Mouse (Mus musculus) liver, embryonic 11.5 days (tissue): ENCODE data around the gene Ifitm3. TPM values are rescaled to one million over a fixed set of nuclear protein-coding genes. Genes with fewer than 3 reads are reported as not detected.
A peak's percentile ranks its signal among the peaks of the same experiment; 100 is the strongest.

ENCODE experiments used
- ATAC-seq: fragments of 200-750 bp; cut with Nextera tagmentation; replicated peaks from 2 replicates; pipeline ENCODE4 v1.8.0; 2017; ENCODE audit warnings: moderate number of reproducible peaks, mild to moderate bottlenecking, moderate TSS enrichment, moderate library complexity; ENCODE audit not compliant: low FRiP score
- DNase-seq: peaks from one replicate; pipeline ENCODE4 v3.0.0-alpha.2; 2017; ENCODE audit warnings: low spot score
- H3K27ac ChIP-seq: fragments of 300-500 bp; sonication (generic); 2 replicates; pipeline ENCODE4 v1.5.1; 2014; ENCODE audit warnings: mild to moderate bottlenecking, low read depth, low read length, control low read depth
- H3K27me3 ChIP-seq: fragments of 300-500 bp; sonication (generic); replicated peaks from 2 replicates; pipeline ENCODE4 v1.6.1; 2014; ENCODE audit warnings: low read length, mixed read lengths; ENCODE audit not compliant: control insufficient read depth, insufficient read depth
- H3K36me3 ChIP-seq: fragments of 300-500 bp; sonication (generic); 2 replicates; pipeline ENCODE4 v1.6.1; 2014; ENCODE audit warnings: mild to moderate bottlenecking, low read length, moderate library complexity, mixed read lengths; ENCODE audit not compliant: control insufficient read depth, insufficient read depth
- H3K4me1 ChIP-seq: fragments of 300-500 bp; sonication (generic); replicated peaks from 2 replicates; pipeline ENCODE4 v1.6.1; 2014; ENCODE audit warnings: low read length, mixed read lengths; ENCODE audit not compliant: control insufficient read depth, insufficient read depth
- H3K4me2 ChIP-seq: fragments of 300-500 bp; sonication (generic); 2 replicates; pipeline ENCODE4 v1.6.1; 2014; ENCODE audit warnings: mild to moderate bottlenecking, control low read depth, moderate library complexity
- H3K4me3 ChIP-seq: fragments of 300-500 bp; sonication (generic); 2 replicates; pipeline ENCODE4 v1.5.1; 2014; ENCODE audit warnings: low read depth, low read length, control low read depth
- H3K9ac ChIP-seq: fragments of 300-500 bp; sonication (generic); 2 replicates; pipeline ENCODE4 v1.6.1; 2014; ENCODE audit warnings: low read depth, low read length, control low read depth
- H3K9me3 ChIP-seq: fragments of 300-500 bp; sonication (generic); 2 replicates; pipeline ENCODE4 v1.6.1; 2016; ENCODE audit warnings: low read length, inconsistent platforms, mixed read lengths; ENCODE audit not compliant: control insufficient read depth
- WGBS: fragments of 180-500 bp; shearing (Covaris S2); extraction: QIAGEN DNeasy Blood & Tissue Kit; methylation state at CpG from one replicate; pipeline ENCODE4 v1.1.7; 2014; 5-methylcytosine and 5-hydroxymethylcytosine counted together
- polyA plus RNA-seq: library from polyadenylated mRNA; unstranded; fragments of >200 nt; fragmentation: Nextera tagmentation; extraction: Ambion mirVana; gene quantifications from 2 replicates; pipeline ENCODE4 v1.2.1, GENCODE M21; 2014

Ifitm3 gene
- polyA plus RNA-seq, 1 experiment from 2014 or later, result 45.0 TPM

DNA sequence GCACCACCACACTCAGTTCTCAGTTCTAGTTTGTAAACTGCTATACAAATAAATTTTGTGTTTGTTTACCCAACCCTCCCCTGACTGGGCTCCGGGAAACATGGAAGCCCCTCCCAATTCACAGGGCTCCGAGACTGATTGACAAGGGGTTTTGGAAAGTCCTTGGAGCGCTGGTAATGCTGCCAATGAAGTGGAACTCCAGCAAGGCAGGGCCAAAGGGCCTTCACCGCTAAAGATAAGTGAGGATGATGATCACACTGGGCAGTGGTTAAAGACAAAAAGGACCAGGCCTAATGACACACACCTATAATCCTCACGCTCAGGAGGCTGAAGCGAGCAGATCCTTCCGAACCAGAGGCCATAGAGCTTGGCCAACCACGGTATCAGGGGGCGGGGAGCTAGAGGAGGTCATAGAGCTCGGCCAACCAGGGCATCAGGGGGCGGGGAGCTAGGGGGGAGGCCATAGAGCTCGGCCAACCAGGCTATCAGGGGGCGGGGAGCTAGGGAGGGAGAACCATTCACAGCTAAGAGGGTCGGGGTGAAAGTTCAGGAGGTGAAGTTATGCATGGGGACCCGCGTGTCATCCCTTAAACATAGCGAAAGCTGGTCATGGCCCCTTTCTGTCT is 40.6 kb upstream of the Ifitm3 start:
- DNase-seq (no peak), ATAC-seq (no peak)
- H3K27ac ChIP-seq, result no peak overlapping the region
- no peaks in the 10 kb centered on the region for H3K27me3 ChIP-seq
- H3K4me1 ChIP-seq, result peaks cover 20% of the 10 kb centered on the region
- H3K36me3 ChIP-seq, result no peaks in the 10 kb centered on the region
- no peaks in the 10 kb centered on the region for H3K9me3 ChIP-seq
- WGBS, result 55% methylated on average over 17 of the region's 17 CpGs
- H3K9ac ChIP-seq, result no peak overlapping the region
- no peak overlapping the region for H3K4me3 ChIP-seq
- H3K4me2 ChIP-seq, result no peak overlapping the region

DNA sequence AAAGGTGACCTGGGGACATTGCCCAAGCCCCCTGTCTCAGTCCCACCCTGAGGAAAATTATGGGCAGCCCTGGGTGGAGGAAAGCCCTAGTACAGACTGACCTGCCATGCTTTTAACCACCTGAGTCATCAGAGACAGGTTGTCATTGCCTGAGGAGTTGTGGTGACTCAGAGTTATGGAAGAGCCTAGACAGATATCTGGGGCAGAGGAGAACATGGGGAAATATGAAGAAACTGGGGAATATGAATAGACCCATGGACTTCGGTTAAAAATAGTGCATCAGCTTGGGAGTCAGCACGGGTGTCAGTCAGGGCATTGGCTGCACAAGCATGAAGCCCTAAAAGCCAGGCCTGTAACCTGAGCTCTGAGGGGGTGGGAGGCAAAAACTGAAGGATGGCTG is 38.8 kb upstream of the Ifitm3 start:
- Histone ChIP-seq H3K36me3 (no peaks in the 10 kb centered on the region), H3K4me3 (no peak overlapping the region), H3K4me2 (no peak overlapping the region), H3K9ac (no peak overlapping the region), H3K4me1 (peaks cover 20% of the 10 kb centered on the region), H3K27ac (no peak overlapping the region), H3K9me3 (no peaks in the 10 kb centered on the region), H3K27me3 (no peaks in the 10 kb centered on the region)
- ATAC-seq (no peak), DNase-seq (no peak)
- 82% methylated on average over 2 of the region's 2 CpGs for WGBS

- DNase-seq (peak; percentile 85), ATAC-seq (peak; percentile 77)
- Histone ChIP-seq H3K27ac (peak overlapping the region; percentile 88), H3K4me3 (peak overlapping the region; percentile 45), H3K27me3 (no peaks in the 10 kb centered on the region), H3K4me2 (peak overlapping the region; percentile 89), H3K9me3 (no peaks in the 10 kb centered on the region), H3K4me1 (peaks cover 20% of the 10 kb centered on the region), H3K9ac (peak overlapping the region; percentile 63), H3K36me3 (no peaks in the 10 kb centered on the region)
- 10% methylated on average over 21 of the region's 21 CpGs for WGBS
These were observed 38.0 kb upstream of the Ifitm3 start for GRCm38 (mm10) chr7:141048226-141049218.

DNA sequence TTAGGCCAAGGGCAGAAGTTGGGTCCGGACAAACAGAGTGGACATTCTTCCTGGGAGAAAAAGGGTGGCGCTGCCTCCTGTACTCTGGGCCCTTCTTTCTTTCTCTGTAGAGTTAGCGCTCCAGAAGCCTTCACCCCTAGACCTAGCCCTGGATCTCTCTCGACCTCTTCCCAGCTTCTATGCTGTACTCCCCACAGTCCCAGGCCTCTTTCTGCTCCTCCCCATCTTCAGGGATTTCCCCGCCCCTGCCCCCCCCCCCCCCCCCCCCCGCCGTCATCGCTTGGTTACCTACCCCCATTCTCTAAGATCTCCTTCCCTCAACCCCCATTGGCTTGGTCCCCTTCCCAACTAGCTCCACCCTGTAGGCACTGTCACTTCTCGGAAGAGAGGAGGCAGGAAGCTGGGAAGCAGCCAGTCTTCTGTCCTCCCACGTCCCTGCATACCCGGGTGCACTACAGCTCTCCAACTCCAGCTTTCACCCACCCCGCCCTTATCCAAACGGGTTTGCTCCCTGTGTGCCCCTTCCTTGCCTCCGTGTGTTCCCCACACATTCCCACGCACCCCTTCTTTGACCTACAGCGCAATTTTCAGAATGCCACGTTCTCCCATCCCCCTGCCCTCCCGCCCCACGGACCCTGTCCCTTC is 37.1 kb upstream of the Ifitm3 start:
- Histone ChIP-seq H3K4me2 (peak overlapping the region; percentile 89), H3K4me1 (peaks cover 28% of the 10 kb centered on the region), H3K4me3 (peak overlapping the region; percentile 45), H3K9ac (peak overlapping the region; percentile 63), H3K27ac (peak overlapping the region; percentile 88), H3K9me3 (no peaks in the 10 kb centered on the region), H3K36me3 (no peaks in the 10 kb centered on the region), H3K27me3 (no peaks in the 10 kb centered on the region)
- 5% methylated on average over 15 of the region's 19 CpGs for WGBS
- DNase-seq, result no peak
- ATAC-seq, result peak; percentile 46

DNA sequence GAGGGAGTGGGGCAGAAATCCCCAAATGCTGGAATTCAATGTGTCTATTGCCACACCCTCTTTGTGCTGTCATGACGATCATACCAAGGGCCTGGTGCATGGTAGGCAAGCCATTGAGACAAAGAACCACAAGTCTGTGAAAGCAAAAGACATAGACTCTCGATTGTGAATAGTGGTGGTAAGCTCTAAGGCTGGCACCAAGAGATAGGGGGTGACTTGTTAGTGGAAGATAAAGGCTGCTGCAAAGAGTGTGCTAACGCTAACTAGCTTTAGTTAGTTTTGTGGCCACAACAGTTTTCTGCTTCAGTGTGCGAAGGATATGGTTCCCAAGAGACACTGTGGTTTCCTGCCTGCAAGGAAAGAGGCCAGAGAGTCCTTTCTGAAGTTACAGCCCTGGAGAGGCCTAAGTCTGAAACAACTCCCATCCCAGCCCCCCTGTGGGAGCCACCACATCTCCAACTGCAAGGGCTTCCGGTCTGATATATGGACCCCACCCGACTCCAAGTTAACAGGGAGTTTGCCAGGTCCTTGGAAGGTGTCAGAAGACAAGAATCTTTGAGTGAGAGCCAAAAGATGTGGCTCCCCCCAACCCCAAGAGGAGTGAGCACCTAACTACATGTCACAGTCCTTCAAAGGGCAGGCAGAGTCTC is 36.5 kb upstream of the Ifitm3 start:
- Histone ChIP-seq H3K9me3 (no peaks in the 10 kb centered on the region), H3K27ac (peak overlapping the region; percentile 88), H3K9ac (peak overlapping the region; percentile 26; the same call in 1 of the 2 replicates), H3K4me2 (peak overlapping the region; percentile 89), H3K27me3 (no peaks in the 10 kb centered on the region), H3K36me3 (no peaks in the 10 kb centered on the region), H3K4me1 (peaks cover 33% of the 10 kb centered on the region), H3K4me3 (no peak overlapping the region; the same call in 1 of the 2 replicates)
- ATAC-seq, result peak; percentile 78
- WGBS, result 28% methylated on average over 6 of the region's 6 CpGs
- no peak for DNase-seq

GRCm38 (mm10) chr7:141042539-141042938 is 32.0 kb upstream of the Ifitm3 start:
- DNase-seq, result no peak
- peak overlapping the region; percentile 40 for H3K4me2 ChIP-seq

GRCm38 (mm10) chr7:141041661-141042060 is 31.1 kb upstream of the Ifitm3 start:
- Histone ChIP-seq H3K27me3 (no peaks in the 10 kb centered on the region), H3K9ac (no peak overlapping the region), H3K4me2 (no peak overlapping the region), H3K36me3 (no peaks in the 10 kb centered on the region), H3K9me3 (no peaks in the 10 kb centered on the region), H3K4me1 (peaks cover 33% of the 10 kb centered on the region), H3K4me3 (no peak overlapping the region), H3K27ac (peak overlapping the region; percentile 30; the same call in 1 of the 2 replicates)
- 28% methylated on average over 5 of the region's 5 CpGs for WGBS
- no peak for ATAC-seq
- no peak for DNase-seq

More at GRCm38 (mm10) chr7:141042539-141042938, 32.0 kb upstream of the Ifitm3 start:
- Histone ChIP-seq H3K4me3 (no peak overlapping the region), H3K27ac (peak overlapping the region; percentile 76), H3K9ac (peak overlapping the region; percentile 20; the same call in 1 of the 2 replicates), H3K4me1 (peaks cover 40% of the 10 kb centered on the region), H3K36me3 (no peaks in the 10 kb centered on the region), H3K27me3 (no peaks in the 10 kb centered on the region), H3K9me3 (no peaks in the 10 kb centered on the region)
- 21% methylated on average over 4 of the region's 4 CpGs for WGBS
- peak; percentile 75 for ATAC-seq
